Mouse (Mus musculus): ENCODE results near the gene Asb4. TPM values are rescaled to one million over a fixed set of nuclear protein-coding genes. Genes with fewer than 3 reads are reported as not detected.

Gene Asb4
- polyA plus RNA-seq, 1 experiment = 0.69 TPM

- peaks cover 8% of the 10 kb centered on the region for H3K27me3 ChIP-seq (replicated peaks; ENCODE audit: control insufficient read depth, insufficient read depth, low read length)
- no peak overlapping the region for H3K27ac ChIP-seq (ENCODE audit: insufficient read depth, low read depth, low read length)
- H3K4me3 ChIP-seq (ENCODE audit: insufficient read depth, low read depth, low read length) = no peak overlapping the region
- WGBS = 46% methylated on average over 13 of the region's 13 CpGs
- no peak for TF ChIP-seq POLR2A (IDR thresholded peaks at IDR 0.05; ENCODE audit: low read depth, low read length)
- no peak for TF ChIP-seq CTCF (conservative IDR thresholded peaks at IDR 0.05; ENCODE audit: insufficient read depth, insufficient read length, low read depth, low read length)
- peaks cover 8% of the 10 kb centered on the region; the same call in 1 of the 2 replicates for H3K4me1 ChIP-seq (ENCODE audit: control insufficient read depth, insufficient read depth, low read length)
- DNase-seq = no peak
- H3K36me3 ChIP-seq (ENCODE audit: control insufficient read depth, insufficient read depth, low read length) = no peaks in the 10 kb centered on the region
Measured at GRCm38 (mm10) chr6:5381918-5382582, 1.1 kb upstream of the Asb4 start.

GRCm38 (mm10) chr6:5382583-5383215, 487 bp upstream of the Asb4 start:
- WGBS = 2% methylated on average over 16 of the region's 16 CpGs
- H3K4me3 ChIP-seq (ENCODE audit: insufficient read depth, low read depth, low read length) = no peak overlapping the region; the same call in 1 of the 2 replicates
- peaks cover 8% of the 10 kb centered on the region; the same call in 1 of the 2 replicates for H3K4me1 ChIP-seq (ENCODE audit: control insufficient read depth, insufficient read depth, low read length)
- no peak overlapping the region for H3K27ac ChIP-seq (ENCODE audit: insufficient read depth, low read depth, low read length)
- H3K36me3 ChIP-seq (ENCODE audit: control insufficient read depth, insufficient read depth, low read length) = no peaks in the 10 kb centered on the region
- peaks cover 8% of the 10 kb centered on the region for H3K27me3 ChIP-seq (replicated peaks; ENCODE audit: control insufficient read depth, insufficient read depth, low read length)
- peak; percentile 80 for DNase-seq
- TF ChIP-seq POLR2A (IDR thresholded peaks at IDR 0.05; ENCODE audit: low read depth, low read length) = no peak
- TF ChIP-seq CTCF (conservative IDR thresholded peaks at IDR 0.05; ENCODE audit: insufficient read depth, insufficient read length, low read depth, low read length) = peak; percentile 84

GRCm38 (mm10) chr6:5384178-5384490, 948 bp downstream of the Asb4 start:
- 4% methylated on average over 11 of the region's 11 CpGs for WGBS
- TF ChIP-seq POLR2A (IDR thresholded peaks at IDR 0.05; ENCODE audit: low read depth, low read length) = no peak
- TF ChIP-seq CTCF (conservative IDR thresholded peaks at IDR 0.05; ENCODE audit: insufficient read depth, insufficient read length, low read depth, low read length) = peak; percentile 59
- no peak overlapping the region for H3K4me3 ChIP-seq (ENCODE audit: insufficient read depth, low read depth, low read length)

GRCm38 (mm10) chr6:5385161-5385640, 2.0 kb downstream of the Asb4 start:
- H3K4me1 ChIP-seq (ENCODE audit: control insufficient read depth, insufficient read depth, low read length) = peaks cover 8% of the 10 kb centered on the region; the same call in 1 of the 2 replicates
- WGBS = 78% methylated on average over 7 of the region's 7 CpGs
- TF ChIP-seq CTCF (conservative IDR thresholded peaks at IDR 0.05; ENCODE audit: insufficient read depth, insufficient read length, low read depth, low read length) (no peak), POLR2A (IDR thresholded peaks at IDR 0.05; ENCODE audit: low read depth, low read length) (no peak)
- no peak overlapping the region for H3K4me3 ChIP-seq (ENCODE audit: insufficient read depth, low read depth, low read length)
- no peak for DNase-seq
- peaks cover 9% of the 10 kb centered on the region for H3K27me3 ChIP-seq (replicated peaks; ENCODE audit: control insufficient read depth, insufficient read depth, low read length)
- H3K27ac ChIP-seq (ENCODE audit: insufficient read depth, low read depth, low read length) = no peak overlapping the region
- no peaks in the 10 kb centered on the region for H3K36me3 ChIP-seq (ENCODE audit: control insufficient read depth, insufficient read depth, low read length)

More at GRCm38 (mm10) chr6:5384178-5384490, 948 bp downstream of the Asb4 start:
- peaks cover 8% of the 10 kb centered on the region; the same call in 1 of the 2 replicates for H3K4me1 ChIP-seq (ENCODE audit: control insufficient read depth, insufficient read depth, low read length)
- H3K27ac ChIP-seq (ENCODE audit: insufficient read depth, low read depth, low read length) = no peak overlapping the region
- peak; percentile 70 for DNase-seq
- peaks cover 8% of the 10 kb centered on the region for H3K27me3 ChIP-seq (replicated peaks; ENCODE audit: control insufficient read depth, insufficient read depth, low read length)
- H3K36me3 ChIP-seq (ENCODE audit: control insufficient read depth, insufficient read depth, low read length) = no peaks in the 10 kb centered on the region

- WGBS = 87% methylated on average over 4 of the region's 4 CpGs
- H3K4me3 ChIP-seq (ENCODE audit: insufficient read depth, low read depth, low read length) = no peak overlapping the region
- no peak overlapping the region for H3K27ac ChIP-seq (ENCODE audit: insufficient read depth, low read depth, low read length)
- no peak for DNase-seq
- peaks cover 11% of the 10 kb centered on the region for H3K27me3 ChIP-seq (replicated peaks; ENCODE audit: control insufficient read depth, insufficient read depth, low read length)
- no peaks in the 10 kb centered on the region for H3K36me3 ChIP-seq (ENCODE audit: control insufficient read depth, insufficient read depth, low read length)
- TF ChIP-seq CTCF (conservative IDR thresholded peaks at IDR 0.05; ENCODE audit: insufficient read depth, insufficient read length, low read depth, low read length) = no peak
- no peak for TF ChIP-seq POLR2A (IDR thresholded peaks at IDR 0.05; ENCODE audit: low read depth, low read length)
- peaks cover 8% of the 10 kb centered on the region; the same call in 1 of the 2 replicates for H3K4me1 ChIP-seq (ENCODE audit: control insufficient read depth, insufficient read depth, low read length)
Measured at GRCm38 (mm10) chr6:5386486-5386885, 3.3 kb downstream of the Asb4 start.

GRCm38 (mm10) chr6:5387396-5387795, 4.2 kb downstream of the Asb4 start:
- H3K4me3 ChIP-seq (ENCODE audit: insufficient read depth, low read depth, low read length) = no peak overlapping the region
- peaks cover 8% of the 10 kb centered on the region; the same call in 1 of the 2 replicates for H3K4me1 ChIP-seq (ENCODE audit: control insufficient read depth, insufficient read depth, low read length)
- DNase-seq = no peak
- H3K27ac ChIP-seq (ENCODE audit: insufficient read depth, low read depth, low read length) = no peak overlapping the region
- TF ChIP-seq POLR2A (IDR thresholded peaks at IDR 0.05; ENCODE audit: low read depth, low read length) = no peak
- TF ChIP-seq CTCF (conservative IDR thresholded peaks at IDR 0.05; ENCODE audit: insufficient read depth, insufficient read length, low read depth, low read length) = no peak
- 58% methylated on average over 2 of the region's 2 CpGs for WGBS
- no peaks in the 10 kb centered on the region for H3K36me3 ChIP-seq (ENCODE audit: control insufficient read depth, insufficient read depth, low read length)
- peaks cover 11% of the 10 kb centered on the region for H3K27me3 ChIP-seq (replicated peaks; ENCODE audit: control insufficient read depth, insufficient read depth, low read length)

- H3K4me1 ChIP-seq (ENCODE audit: control insufficient read depth, insufficient read depth, low read length) = no peaks in the 10 kb centered on the region; the same call in 1 of the 2 replicates
- H3K36me3 ChIP-seq (ENCODE audit: control insufficient read depth, insufficient read depth, low read length) = no peaks in the 10 kb centered on the region
- no peak for TF ChIP-seq CTCF (conservative IDR thresholded peaks at IDR 0.05; ENCODE audit: insufficient read depth, insufficient read length, low read depth, low read length)
- no peak for TF ChIP-seq POLR2A (IDR thresholded peaks at IDR 0.05; ENCODE audit: low read depth, low read length)
- peaks cover 5% of the 10 kb centered on the region for H3K27me3 ChIP-seq (replicated peaks; ENCODE audit: control insufficient read depth, insufficient read depth, low read length)
- DNase-seq = peak; percentile 26
- H3K4me3 ChIP-seq (ENCODE audit: insufficient read depth, low read depth, low read length) = peak overlapping the region; percentile 43; the same call in 1 of the 2 replicates
- H3K27ac ChIP-seq (ENCODE audit: insufficient read depth, low read depth, low read length) = no peak overlapping the region
- 9% methylated on average over 11 of the region's 11 CpGs for WGBS
Measured at GRCm38 (mm10) chr6:5390298-5390697, 7.1 kb downstream of the Asb4 start.

Data from kidney, adult 2 months (tissue).